Mouse (Mus musculus): ENCODE results near the gene Slc2a5. TPM values are rescaled to one million over a fixed set of nuclear protein-coding genes. Genes with fewer than 3 reads are reported as not detected.

Slc2a5 gene
- total RNA-seq, 2 experiments from 2014 or later = 3.9 to 5.3 TPM

Other genes starting within 250 kb of the Slc2a5 start
- gene Spsb1, start 164.2 kb upstream of the Slc2a5 start, total RNA-seq (2021) = 10 to 100 TPM; 16.7 to 19.9 TPM
- gene H6pd, start 110.3 kb upstream of the Slc2a5 start, total RNA-seq (2021) = 10 to 100 TPM; 10.7 to 12.8 TPM
- gene Gpr157, start 31.9 kb upstream of the Slc2a5 start, total RNA-seq (2021) = 1 to 10 TPM; 1.0 to 1.6 TPM
- gene Slc2a7, start 29.7 kb downstream of the Slc2a5 start, total RNA-seq (2021) = not detected
- not detected for gene Car6, start 82.0 kb downstream of the Slc2a5 start, total RNA-seq (2021)
- gene Eno1, start 117.4 kb downstream of the Slc2a5 start, total RNA-seq (2021) = 100 to 1,000 TPM; 323 to 338 TPM
- gene Rere, start 162.4 kb downstream of the Slc2a5 start, total RNA-seq (2021) = 100 to 1,000 TPM; 108 to 117 TPM

Measured in layer of hippocampus, postnatal 10 days (tissue).